Comparison of ENCODE assay signal across 9 mouse cellular contexts in the genomic region with DNA sequence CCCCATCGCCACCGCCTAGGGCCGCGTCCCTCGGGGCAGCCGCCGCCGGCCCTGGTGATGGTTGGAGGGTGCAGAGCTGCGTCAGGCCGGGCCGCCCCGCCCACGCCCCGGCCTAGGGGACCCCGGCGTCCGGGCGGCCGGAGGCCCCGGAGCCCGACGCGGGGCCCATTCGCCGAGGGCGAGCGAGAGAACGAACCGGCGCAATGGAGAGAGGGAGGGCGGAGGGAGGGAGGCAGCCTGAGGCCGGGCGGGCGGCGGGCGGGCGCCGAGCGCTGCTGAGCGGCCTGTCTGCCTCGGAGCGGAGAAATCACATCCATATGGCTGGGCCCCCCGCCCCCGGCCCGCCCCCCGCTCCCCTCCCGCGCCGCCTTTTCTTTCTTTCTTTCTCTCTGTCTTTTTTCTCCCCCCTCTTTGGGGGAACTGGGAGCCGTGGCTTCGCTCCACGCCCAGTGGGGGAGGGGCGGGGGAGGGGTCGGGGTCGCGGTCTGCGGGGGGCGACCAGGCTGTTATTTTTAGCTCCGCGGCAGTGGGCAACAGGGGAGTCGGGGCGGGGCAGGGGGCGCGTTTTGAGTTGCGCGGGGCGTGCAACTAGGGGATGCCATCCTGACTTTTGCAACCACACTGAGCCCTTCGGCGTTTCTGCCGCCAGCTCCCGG. TPM values are rescaled to one million over a fixed set of nuclear protein-coding genes. Genes with fewer than 3 reads are reported as not detected.
DNase-seq lines count a peak whose midpoint lies in the region; ATAC-seq and TF ChIP-seq lines count a peak whose summit lies in the region.
"Had no signal": no experiment of that assay in that cellular context is flagged by ENCODE, and none has a peak within 500 bp of the region (broad histone marks: within the 10 kb centered on the region; RNA-seq: fewer than 3 reads in every experiment).

No protein-coding gene starts in this region.

- WGBS in heart, embryonic 15.5 days: under 1% methylated on average over 48 of the region's 71 CpGs
- under 1% methylated on average over 54 of the region's 71 CpGs for WGBS in limb, embryonic 12.5 days

- H3K4me3 ChIP-seq in bone marrow macrophage, adult 2 months (ENCODE audit: insufficient read depth, low read length): peak overlapping the region; percentile 53
- H3K4me3 ChIP-seq in heart, embryonic 15.5 days: peak overlapping the region; percentile 80
- peak overlapping the region; percentile 82 for H3K4me3 ChIP-seq in limb, embryonic 12.5 days (replicated peaks)

- no peak for TF ChIP-seq CTCF in bone marrow macrophage, adult 2 months (IDR thresholded peaks at IDR 0.05; ENCODE audit: low read depth, low read length)

- no peaks in the 10 kb centered on the region for H3K9me3 ChIP-seq in heart, embryonic 15.5 days (replicated peaks)
- no peaks in the 10 kb centered on the region for H3K9me3 ChIP-seq in limb, embryonic 12.5 days

- peak; percentile 58 for ATAC-seq in heart, embryonic 15.5 days (replicated peaks; ENCODE audit: insufficient number of reproducible peaks, insufficient read depth, low FRiP score, low read depth)
- ATAC-seq in limb, embryonic 12.5 days (ENCODE audit: insufficient number of reproducible peaks, insufficient read depth, low FRiP score, low TSS enrichment, low read depth): peak; percentile 53

- H3K36me3 ChIP-seq in heart, embryonic 15.5 days: no peaks in the 10 kb centered on the region; the same call in 1 of the 2 replicates
- H3K36me3 ChIP-seq in limb, embryonic 12.5 days: peaks cover 13% of the 10 kb centered on the region

- peak; percentile 40 for DNase-seq in gastrocnemius, postnatal 10 days
- no peak for DNase-seq in gastrocnemius, postnatal 25 days
- peak; percentile 82 for DNase-seq in neural tube, embryonic 10.5 days (ENCODE audit: extremely low spot score, low spot score)
- DNase-seq in cerebellum, adult 8-10 months: no peak
- DNase-seq in c-Kit-positive CD71-positive TER-119-positive erythroid progenitor cells, embryonic 14.5 days (ENCODE audit: low spot score): no peak

- no peaks in the 10 kb centered on the region for H3K4me1 ChIP-seq in bone marrow macrophage, adult 2 months (ENCODE audit: control insufficient read depth, insufficient read depth, low read length)
- peaks cover 25% of the 10 kb centered on the region for H3K4me1 ChIP-seq in heart, embryonic 15.5 days (replicated peaks)
- peaks cover 60% of the 10 kb centered on the region for H3K4me1 ChIP-seq in limb, embryonic 12.5 days (replicated peaks)

- H3K4me2 ChIP-seq in heart, embryonic 15.5 days: peak overlapping the region; percentile 94
- H3K4me2 ChIP-seq in limb, embryonic 12.5 days: peak overlapping the region; percentile 78

- no peak for TF ChIP-seq POLR2A in bone marrow macrophage, adult 2 months (IDR thresholded peaks at IDR 0.05; ENCODE audit: borderline replicate concordance, low read depth, low read length)

- H3K27ac ChIP-seq in bone marrow macrophage, adult 2 months (ENCODE audit: insufficient read depth, low read depth, low read length): no peak overlapping the region
- H3K27ac ChIP-seq in heart, embryonic 15.5 days: peak overlapping the region; percentile 82
- H3K27ac ChIP-seq in limb, embryonic 12.5 days: peak overlapping the region; percentile 95

- peak overlapping the region; percentile 77 for H3K9ac ChIP-seq in heart, embryonic 15.5 days
- peak overlapping the region; percentile 94 for H3K9ac ChIP-seq in limb, embryonic 12.5 days (replicated peaks)

- peaks cover 21% of the 10 kb centered on the region; the same call in 1 of the 2 replicates for H3K27me3 ChIP-seq in heart, embryonic 15.5 days
- peaks cover 47% of the 10 kb centered on the region for H3K27me3 ChIP-seq in limb, embryonic 12.5 days

RNA-seq across cellular contexts. Expression of a gene that starts 0.8 kb away (rescaled TPM):
- 100 to 1,000 TPM; 260 to 321 TPM for total RNA-seq in gastrocnemius, postnatal 10 days (2021)
- total RNA-seq in gastrocnemius, postnatal 25 days (2021): 100 to 1,000 TPM; 119 to 840 TPM
- polyA plus RNA-seq in bone marrow macrophage, adult 2 months (2012; ENCODE audit: insufficient read depth, insufficient read length, missing spikeins): not detected in 2 replicates
- 3,797 and 4,490 TPM in 2 replicates for polyA plus RNA-seq in heart, embryonic 15.5 days (2015; fragmentation: Nextera tagmentation; extraction: Ambion mirVana)
- 1.6 and 2.6 TPM in 2 replicates for polyA plus RNA-seq in limb, embryonic 12.5 days (2016; fragmentation: Nextera tagmentation; extraction: Ambion mirVana)

RNA-seq across cellular contexts. Expression of a gene that starts 4.5 kb away (rescaled TPM):
- total RNA-seq in gastrocnemius, postnatal 10 days (2021): 10 to 100 TPM in 1 of 2 experiments, 1 to 10 TPM in 1; 4.1 to 11.8 TPM
- 1 to 10 TPM; 1.3 to 2.4 TPM for total RNA-seq in gastrocnemius, postnatal 25 days (2021)
- 0.34 TPM in 1 of 2 replicates, not detected in the other for polyA plus RNA-seq in bone marrow macrophage, adult 2 months (2012; ENCODE audit: insufficient read depth, insufficient read length, missing spikeins)
- 23.2 and 26.1 TPM in 2 replicates for polyA plus RNA-seq in heart, embryonic 15.5 days (2015; fragmentation: Nextera tagmentation; extraction: Ambion mirVana)
- 76.6 and 81.8 TPM in 2 replicates for polyA plus RNA-seq in limb, embryonic 12.5 days (2016; fragmentation: Nextera tagmentation; extraction: Ambion mirVana)

RNA-seq across cellular contexts. Expression of a gene that starts 55.5 kb away (rescaled TPM):
- total RNA-seq in gastrocnemius, postnatal 10 days (2021): not detected
- not detected for total RNA-seq in gastrocnemius, postnatal 25 days (2021)
- polyA plus RNA-seq in bone marrow macrophage, adult 2 months (2012; ENCODE audit: insufficient read depth, insufficient read length, missing spikeins): not detected in 2 replicates
- polyA plus RNA-seq in heart, embryonic 15.5 days (2015; fragmentation: Nextera tagmentation; extraction: Ambion mirVana): 0.15 TPM in 1 of 2 replicates, not detected in the other
- not detected in 2 replicates for polyA plus RNA-seq in limb, embryonic 12.5 days (2016; fragmentation: Nextera tagmentation; extraction: Ambion mirVana)
- total RNA-seq: heart, adult 18-20 months had no signal

Comparison
In these comparisons a context has a peak if more than half of its experiments do, and no peak if none do; other contexts are left out.
1. DNase-seq: peak in gastrocnemius, postnatal 10 days (single experiment) and neural tube, embryonic 10.5 days (single experiment); none in gastrocnemius, postnatal 25 days (single experiment), cerebellum, adult 8-10 months (single experiment) and c-Kit-positive CD71-positive TER-119-positive erythroid progenitor cells, embryonic 14.5 days (single experiment).
2. RNA of a gene that starts 0.8 kb away (polyA plus RNA-seq): 3,797 to 4,490 TPM in heart, embryonic 15.5 days; 1.6 to 2.6 TPM in limb, embryonic 12.5 days and not detected in bone marrow macrophage, adult 2 months; every median in the first group is over 1,000 times any median in the second.
3. RNA of a gene that starts 4.5 kb away (polyA plus RNA-seq): 76.6 to 81.8 TPM in limb, embryonic 12.5 days and 23.2 to 26.1 TPM in heart, embryonic 15.5 days; 0.34 TPM in bone marrow macrophage, adult 2 months; every median in the first group is over 10 times any median in the second.
4. Peak in every context shown above with its lines, with median percentiles within 50 percentile points of each other: H3K4me3 ChIP-seq.